Mouse (Mus musculus): ENCODE results near the gene Sp6.

DNA sequence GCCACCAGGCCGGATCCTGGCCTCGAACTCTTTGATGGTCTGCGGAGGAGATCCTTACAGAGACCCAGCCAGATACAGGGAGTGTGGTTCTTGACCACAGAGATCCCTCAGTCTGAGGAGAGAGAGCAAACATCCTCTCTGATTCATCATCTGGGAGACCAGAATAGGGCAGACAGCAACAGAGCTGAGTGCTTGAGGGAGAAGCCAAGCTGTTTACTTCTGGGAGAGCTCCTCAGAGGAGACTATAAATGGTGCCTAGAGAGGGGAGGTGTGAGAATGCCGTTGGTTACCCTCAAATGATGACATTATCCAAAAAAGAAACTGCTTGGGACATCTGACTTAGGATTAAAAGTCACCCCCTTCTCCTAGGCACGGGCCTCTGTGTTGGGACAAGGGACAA lies 21.7 kb upstream of the Sp6 start:
- TF ChIP-seq EP300 (IDR thresholded peaks at IDR 0.05; ENCODE audit: low read depth) = no peak
- TF ChIP-seq CTCF (IDR thresholded peaks at IDR 0.05; ENCODE audit: low read depth) = no peak
